Mouse (Mus musculus): ENCODE measurements at regions not wholly inside any gene's neighbourhood (a gene's known extent, or its start where the extent isn't known, plus 50 kb on each side); places are given as distances from the start of the nearest gene placed in this dataset.

- H3K4me2 ChIP-seq, result no peak overlapping the region
- H3K27me3 ChIP-seq, result no peaks in the 10 kb centered on the region
- ATAC-seq (ENCODE audit: insufficient read depth), result no peak
- H3K4me1 ChIP-seq (replicated peaks), result no peaks in the 10 kb centered on the region
- H3K36me3 ChIP-seq (replicated peaks), result no peaks in the 10 kb centered on the region
- H3K27ac ChIP-seq (replicated peaks), result no peak overlapping the region
- no peak overlapping the region for H3K4me3 ChIP-seq (replicated peaks)
- H3K9ac ChIP-seq, result no peak overlapping the region
- no peaks in the 10 kb centered on the region for H3K9me3 ChIP-seq (replicated peaks)
- 21% methylated on average over 1 of the region's 1 CpGs for WGBS (ENCODE audit: insufficient replicate concordance)
These were observed 313.5 kb downstream of the Bcl11a start for GRCm38 (mm10) chr11:24391385-24391784.

DNA sequence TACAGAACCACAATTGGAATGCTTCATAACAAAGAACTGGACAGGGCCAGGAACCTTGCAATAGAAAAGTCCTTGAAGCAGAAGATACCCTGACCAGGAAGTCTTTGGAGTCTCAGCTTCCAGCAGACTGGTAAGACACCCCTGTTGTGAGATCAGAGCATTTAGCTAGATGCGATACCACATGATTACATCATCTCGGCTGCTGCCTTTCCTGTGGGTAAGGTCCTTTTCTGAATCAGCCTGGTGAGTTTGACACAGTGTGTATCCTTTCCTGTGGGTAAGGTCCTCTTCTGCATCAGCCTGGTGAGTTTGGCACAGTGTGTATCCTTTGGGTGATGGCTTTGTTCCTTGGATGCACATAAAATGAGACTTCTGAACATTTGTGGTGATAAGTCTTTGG is 317.6 kb downstream of the Bcl11a start:
- no peak overlapping the region for H3K27ac ChIP-seq (replicated peaks)
- no peak overlapping the region for H3K9ac ChIP-seq
- H3K27me3 ChIP-seq, result no peaks in the 10 kb centered on the region
- no peak overlapping the region for H3K4me3 ChIP-seq (replicated peaks)
- H3K36me3 ChIP-seq (replicated peaks), result no peaks in the 10 kb centered on the region
- WGBS (ENCODE audit: insufficient replicate concordance), result 34% methylated on average over 2 of the region's 2 CpGs
- no peaks in the 10 kb centered on the region for H3K4me1 ChIP-seq (replicated peaks)
- no peak overlapping the region for H3K4me2 ChIP-seq
- no peak for ATAC-seq (ENCODE audit: insufficient read depth)
- H3K9me3 ChIP-seq (replicated peaks), result no peaks in the 10 kb centered on the region

DNA sequence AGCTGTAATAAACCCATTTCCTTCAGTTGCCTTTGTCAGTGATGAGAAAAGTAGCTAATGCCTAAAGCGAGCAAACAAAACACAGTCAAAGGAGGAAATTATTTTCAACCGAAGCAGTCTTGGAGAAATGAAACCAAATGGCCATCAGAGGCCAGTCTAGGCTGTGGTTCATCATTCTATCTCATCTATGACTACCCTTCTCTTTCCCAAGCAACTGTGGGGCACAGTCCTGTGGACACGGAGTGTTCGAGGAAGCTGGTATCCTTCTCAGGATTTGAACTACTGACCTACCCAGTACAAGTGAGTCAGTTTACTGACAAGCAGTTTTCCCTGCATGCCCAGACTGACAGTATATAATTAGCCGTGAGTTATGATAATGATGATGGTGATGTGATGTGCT is 319.1 kb downstream of the Bcl11a start:
- ATAC-seq (ENCODE audit: insufficient read depth), result no peak

DNA sequence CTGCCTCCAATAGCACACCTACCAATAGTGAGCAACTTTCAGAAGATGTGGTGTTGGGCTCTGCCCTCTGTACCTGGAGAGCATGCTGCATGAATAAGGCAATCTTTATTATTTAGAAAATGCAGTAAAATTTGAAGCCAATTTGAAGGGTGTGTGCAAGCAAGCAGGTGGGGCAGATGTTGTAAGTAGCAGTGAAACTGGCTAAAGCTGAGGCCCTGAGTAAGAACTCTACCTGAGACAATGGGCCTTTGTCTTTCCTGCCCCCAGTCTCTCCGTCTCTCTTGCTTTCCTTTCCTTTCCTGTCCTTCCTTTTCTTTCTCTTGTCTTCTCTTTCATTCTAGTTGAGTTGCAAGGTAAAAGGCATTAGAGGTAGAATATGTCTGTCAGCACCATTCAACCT is 319.9 kb downstream of the Bcl11a start:
- Histone ChIP-seq H3K9ac (no peak overlapping the region), H3K4me3 (replicated peaks) (no peak overlapping the region), H3K4me1 (replicated peaks) (no peaks in the 10 kb centered on the region), H3K9me3 (replicated peaks) (no peaks in the 10 kb centered on the region), H3K4me2 (no peak overlapping the region), H3K27me3 (no peaks in the 10 kb centered on the region), H3K27ac (replicated peaks) (no peak overlapping the region), H3K36me3 (replicated peaks) (no peaks in the 10 kb centered on the region)
- ATAC-seq (ENCODE audit: insufficient read depth), result no peak
- 32% methylated on average over 1 of the region's 1 CpGs for WGBS (ENCODE audit: insufficient replicate concordance)

More for the DNA sequence above, 319.1 kb downstream of the Bcl11a start:
- Histone ChIP-seq H3K4me2 (no peak overlapping the region), H3K27me3 (no peaks in the 10 kb centered on the region), H3K36me3 (replicated peaks) (no peaks in the 10 kb centered on the region), H3K9ac (no peak overlapping the region), H3K27ac (replicated peaks) (no peak overlapping the region), H3K4me1 (replicated peaks) (no peaks in the 10 kb centered on the region), H3K9me3 (replicated peaks) (no peaks in the 10 kb centered on the region), H3K4me3 (replicated peaks) (no peak overlapping the region)
- 64% methylated on average over 5 of the region's 5 CpGs for WGBS (ENCODE audit: insufficient replicate concordance)

GRCm38 (mm10) chr11:24401151-24401550 is 323.3 kb downstream of the Bcl11a start:
- Histone ChIP-seq H3K9me3 (replicated peaks) (no peaks in the 10 kb centered on the region), H3K27me3 (no peaks in the 10 kb centered on the region), H3K4me3 (replicated peaks) (no peak overlapping the region), H3K9ac (no peak overlapping the region), H3K27ac (replicated peaks) (no peak overlapping the region), H3K4me2 (no peak overlapping the region), H3K36me3 (replicated peaks) (no peaks in the 10 kb centered on the region), H3K4me1 (replicated peaks) (no peaks in the 10 kb centered on the region)
- ATAC-seq (ENCODE audit: insufficient read depth), result no peak
- WGBS (ENCODE audit: insufficient replicate concordance), result 50% methylated on average over 3 of the region's 3 CpGs

GRCm38 (mm10) chr11:24402127-24402526 is 324.3 kb downstream of the Bcl11a start:
- 31% methylated on average over 3 of the region's 3 CpGs for WGBS (ENCODE audit: insufficient replicate concordance)
- Histone ChIP-seq H3K27me3 (no peaks in the 10 kb centered on the region), H3K36me3 (replicated peaks) (no peaks in the 10 kb centered on the region), H3K4me2 (no peak overlapping the region), H3K9me3 (replicated peaks) (no peaks in the 10 kb centered on the region), H3K4me1 (replicated peaks) (no peaks in the 10 kb centered on the region), H3K4me3 (replicated peaks) (no peak overlapping the region), H3K9ac (no peak overlapping the region), H3K27ac (replicated peaks) (no peak overlapping the region)
- ATAC-seq (ENCODE audit: insufficient read depth), result no peak

DNA sequence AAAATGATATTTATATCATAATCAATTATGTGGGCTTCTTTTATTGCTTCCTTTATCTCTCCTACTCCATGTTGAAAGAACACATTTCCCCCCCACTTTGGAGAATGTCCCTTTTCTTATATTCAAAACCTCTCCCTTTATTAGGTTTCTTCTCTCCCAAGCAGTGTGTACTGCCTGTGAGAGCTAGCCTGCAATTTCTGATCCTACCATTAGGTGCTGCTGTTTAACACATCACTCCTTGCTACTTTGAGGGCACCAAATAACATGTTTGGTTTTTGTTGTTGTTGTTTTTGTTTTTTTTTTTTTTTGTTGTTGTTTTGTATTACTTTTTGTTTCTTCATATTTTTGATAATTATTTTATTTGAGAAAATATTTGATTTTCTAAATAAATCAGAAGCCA is 336.9 kb downstream of the Bcl11a start:
- Histone ChIP-seq H3K36me3 (replicated peaks) (no peaks in the 10 kb centered on the region), H3K4me3 (replicated peaks) (no peak overlapping the region), H3K4me1 (replicated peaks) (no peaks in the 10 kb centered on the region), H3K4me2 (no peak overlapping the region), H3K9ac (no peak overlapping the region), H3K27ac (replicated peaks) (no peak overlapping the region), H3K9me3 (replicated peaks) (no peaks in the 10 kb centered on the region), H3K27me3 (no peaks in the 10 kb centered on the region)
- no peak for ATAC-seq (ENCODE audit: insufficient read depth)

DNA sequence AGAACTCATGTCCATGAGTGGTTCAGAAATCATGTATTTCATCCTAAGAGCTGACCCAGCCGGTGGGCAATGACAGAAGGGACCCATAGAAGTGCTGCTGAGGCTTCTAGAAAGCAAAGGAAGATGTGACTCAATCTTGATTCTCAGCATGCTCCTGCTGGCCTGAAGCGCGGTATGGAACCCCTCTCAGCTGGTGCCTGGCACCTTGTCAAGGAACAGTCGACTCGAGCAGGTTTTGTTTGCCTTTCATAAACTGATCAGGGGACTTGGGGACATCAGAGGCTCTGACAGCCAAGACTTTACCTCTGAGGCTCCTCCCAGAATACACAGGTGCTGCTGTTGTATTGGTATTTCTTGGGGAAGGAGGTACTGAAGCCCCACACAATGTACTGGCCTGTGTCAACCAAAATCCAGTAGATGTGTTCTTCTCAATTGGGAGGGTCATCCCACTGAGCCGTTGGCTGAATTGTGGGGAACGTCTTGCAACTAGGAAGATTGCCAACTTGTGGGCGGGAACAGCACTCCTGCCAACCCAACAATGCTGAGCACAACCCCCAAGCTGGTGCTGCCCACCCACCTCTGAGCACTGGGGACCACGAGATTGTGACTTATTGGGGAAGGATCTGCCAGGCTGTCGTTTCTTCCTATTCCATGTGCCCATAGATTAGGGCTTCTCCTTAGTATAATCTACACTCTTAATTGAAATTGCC is 344.4 kb downstream of the Bcl11a start:
- Histone ChIP-seq H3K4me2 (no peak overlapping the region), H3K27ac (replicated peaks) (no peak overlapping the region), H3K27me3 (no peaks in the 10 kb centered on the region), H3K9me3 (replicated peaks) (no peaks in the 10 kb centered on the region), H3K36me3 (replicated peaks) (no peaks in the 10 kb centered on the region), H3K4me1 (replicated peaks) (no peaks in the 10 kb centered on the region), H3K4me3 (replicated peaks) (no peak overlapping the region), H3K9ac (no peak overlapping the region)
- WGBS (ENCODE audit: insufficient replicate concordance), result 59% methylated on average over 10 of the region's 10 CpGs
- ATAC-seq (ENCODE audit: insufficient read depth), result no peak

DNA sequence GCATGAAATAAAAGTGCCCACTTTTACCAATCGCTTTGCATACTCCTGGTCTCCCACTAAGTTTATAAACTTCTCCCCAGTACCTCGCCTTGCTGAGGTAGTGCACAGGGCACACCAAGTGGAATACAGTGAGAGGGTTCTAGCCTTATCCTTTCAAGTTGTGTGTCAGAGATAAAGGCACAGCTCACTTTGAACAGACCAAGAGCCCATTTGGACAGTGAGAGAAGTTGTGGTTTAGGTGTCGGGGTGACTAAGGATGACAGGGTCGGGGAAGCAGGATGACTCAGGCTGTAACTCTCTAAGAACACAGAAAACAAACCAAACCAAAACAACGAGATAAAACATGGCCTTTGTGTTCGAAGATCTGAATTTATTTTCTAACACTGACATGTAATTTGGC is 345.4 kb downstream of the Bcl11a start:
- no peaks in the 10 kb centered on the region for H3K4me1 ChIP-seq (replicated peaks)
- ATAC-seq (ENCODE audit: insufficient read depth), result no peak
- H3K27ac ChIP-seq (replicated peaks), result no peak overlapping the region
- H3K9ac ChIP-seq, result no peak overlapping the region
- H3K4me3 ChIP-seq (replicated peaks), result no peak overlapping the region
- H3K36me3 ChIP-seq (replicated peaks), result no peaks in the 10 kb centered on the region
- 33% methylated on average over 6 of the region's 6 CpGs for WGBS (ENCODE audit: insufficient replicate concordance)
- no peaks in the 10 kb centered on the region for H3K27me3 ChIP-seq
- H3K4me2 ChIP-seq, result no peak overlapping the region
- H3K9me3 ChIP-seq (replicated peaks), result no peaks in the 10 kb centered on the region

DNA sequence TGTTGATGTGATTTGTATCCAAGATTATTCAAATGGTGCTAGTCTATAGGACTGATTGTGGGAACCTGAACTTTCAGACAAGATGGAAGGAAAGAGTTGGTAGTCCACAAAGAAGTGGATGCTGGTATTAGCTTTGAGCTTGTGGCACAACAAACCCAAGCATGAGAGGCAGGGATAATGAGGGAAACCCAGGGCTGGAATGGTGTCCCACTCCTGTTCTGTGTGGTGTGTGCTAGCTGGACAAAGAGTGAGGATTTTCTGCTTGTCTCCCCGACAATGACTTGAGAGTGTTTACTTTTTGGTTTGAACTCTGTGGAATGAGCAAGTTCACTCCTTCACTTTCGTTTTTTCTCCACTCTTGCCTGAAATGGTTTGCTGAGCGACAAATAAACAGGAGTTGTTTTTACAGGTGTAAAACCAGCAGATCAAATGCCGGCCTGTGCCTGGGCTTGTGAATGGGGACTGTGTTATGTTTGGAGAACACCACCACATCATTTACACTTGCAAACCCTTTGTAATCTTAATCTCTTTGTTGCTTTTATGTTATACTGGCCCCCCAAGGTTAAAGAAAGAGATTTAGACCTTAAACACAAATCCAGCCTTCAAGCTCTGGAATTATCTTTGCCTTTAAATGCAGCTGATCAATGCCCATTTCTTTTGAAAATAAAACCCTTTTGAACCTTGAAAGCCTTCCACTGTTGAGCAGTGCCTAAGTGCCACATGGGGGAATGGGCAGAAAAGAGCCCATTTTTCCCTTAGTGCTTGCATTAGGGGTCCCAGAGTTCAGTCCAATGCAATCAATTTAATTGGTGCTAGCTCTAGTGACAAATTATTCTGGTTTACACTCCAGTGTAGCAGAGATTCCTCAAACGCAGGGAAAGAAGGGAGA is 349.4 kb downstream of the Bcl11a start:
- Histone ChIP-seq H3K4me1 (replicated peaks) (no peaks in the 10 kb centered on the region), H3K4me3 (replicated peaks) (no peak overlapping the region), H3K4me2 (no peak overlapping the region), H3K27me3 (no peaks in the 10 kb centered on the region), H3K27ac (replicated peaks) (no peak overlapping the region), H3K36me3 (replicated peaks) (no peaks in the 10 kb centered on the region), H3K9ac (no peak overlapping the region), H3K9me3 (replicated peaks) (no peaks in the 10 kb centered on the region)
- WGBS (ENCODE audit: insufficient replicate concordance), result 49% methylated on average over 5 of the region's 5 CpGs
- no peak for ATAC-seq (ENCODE audit: insufficient read depth)

DNA sequence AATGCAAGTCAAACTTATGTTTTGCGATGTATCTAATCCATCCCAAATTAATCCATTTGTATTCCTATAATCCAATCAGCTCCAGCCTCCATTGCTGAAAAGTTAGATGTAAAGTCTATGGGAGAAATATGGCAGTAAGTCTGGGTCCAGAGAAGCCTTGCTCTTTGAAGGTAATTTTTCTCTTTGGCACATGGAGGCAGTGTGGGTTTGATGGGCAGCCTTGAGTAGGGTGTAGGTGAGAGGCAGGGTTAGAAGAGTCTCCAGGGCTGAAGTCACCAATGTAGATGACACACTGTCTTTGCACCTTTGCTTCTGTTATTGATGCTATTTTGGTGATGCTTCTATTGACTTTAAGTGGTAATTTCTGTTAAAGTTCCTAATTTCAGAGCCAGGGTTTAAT is 370.8 kb downstream of the Bcl11a start:
- Histone ChIP-seq H3K4me2 (no peak overlapping the region), H3K9me3 (replicated peaks) (no peaks in the 10 kb centered on the region), H3K27ac (replicated peaks) (no peak overlapping the region), H3K36me3 (replicated peaks) (no peaks in the 10 kb centered on the region), H3K4me3 (replicated peaks) (no peak overlapping the region), H3K9ac (no peak overlapping the region), H3K27me3 (no peaks in the 10 kb centered on the region), H3K4me1 (replicated peaks) (no peaks in the 10 kb centered on the region)
- ATAC-seq (ENCODE audit: insufficient read depth), result no peak
- 82% methylated on average over 1 of the region's 1 CpGs for WGBS (ENCODE audit: insufficient replicate concordance)

Data from liver, embryonic 15.5 days (tissue).